Mouse (Mus musculus) thymus, adult 2 months (tissue): Measurements from ENCODE around the gene Bace2.

ENCODE experiments used
- CTCF ChIP-seq: fragments of 200-500 bp; IDR thresholded peaks from 2 replicates; pipeline ENCODE4 v1.5.1; 2012; ENCODE audit warnings: mild to moderate bottlenecking, control low read depth, low read length, moderate library complexity, borderline replicate concordance; ENCODE audit not compliant: control insufficient read depth, poor library complexity, insufficient read depth; ENCODE audit errors: extremely low read depth
- POLR2A ChIP-seq: fragments of 200-500 bp; IDR thresholded peaks from 2 replicates; pipeline ENCODE4 v1.6.1; 2012; ENCODE audit warnings: mild to moderate bottlenecking, low read length, control low read depth, moderate library complexity; ENCODE audit not compliant: control insufficient read depth, poor library complexity, insufficient read depth; ENCODE audit errors: extremely low read depth

GRCm38 (mm10) chr16:97467472-97467871 is 110.9 kb downstream of the Bace2 start:
- TF ChIP-seq CTCF (no peak), POLR2A (no peak)
